ENCODE assay signal across 9 mouse cellular contexts in genomic region chr9:72797136-72797621, GRCm38 (mm10). TPM values are rescaled to one million over a fixed set of nuclear protein-coding genes. Genes with fewer than 3 reads are reported as not detected.
DNase-seq lines count a peak whose midpoint lies in the region; ATAC-seq lines count a peak whose summit lies in the region.
"Had no signal": no experiment of that assay in that cellular context is flagged by ENCODE, and none has a peak within 500 bp of the region (broad histone marks: within the 10 kb centered on the region; RNA-seq: fewer than 3 reads in every experiment).

No protein-coding gene starts in this region.

- H3K4me2 ChIP-seq in intestine, embryonic 15.5 days (replicated peaks): 0 out of 2 replicates have a peak overlapping the region, but pooled peaks have one; percentile 5
- H3K4me2 ChIP-seq: midbrain, embryonic 12.5 days had no signal

- no peak overlapping the region for H3K27ac ChIP-seq in intestine, embryonic 15.5 days
- H3K27ac ChIP-seq: midbrain, embryonic 12.5 days had no signal

- H3K9ac ChIP-seq in intestine, embryonic 15.5 days: no peak overlapping the region
- H3K9ac ChIP-seq: midbrain, embryonic 12.5 days had no signal

- no peak for ATAC-seq in intestine, embryonic 15.5 days
- ATAC-seq in megakaryocyte, adult 5-6 weeks (ENCODE audit: poor library complexity, severe bottlenecking): peak; percentile 94

- 0 out of 2 replicates have a peak, but pooled peaks cover 4% of the 10 kb centered on the region for H3K4me1 ChIP-seq in intestine, embryonic 15.5 days (replicated peaks)
- H3K4me1 ChIP-seq: midbrain, embryonic 12.5 days had no signal

- no peaks in the 10 kb centered on the region for H3K27me3 ChIP-seq in intestine, embryonic 15.5 days (replicated peaks)
- H3K27me3 ChIP-seq: midbrain, embryonic 12.5 days had no signal

- WGBS in intestine, embryonic 15.5 days: 46% methylated on average over 9 of the region's 9 CpGs

- DNase-seq in CD8-positive naive resting alpha-beta T cell, adult 2 months (ENCODE audit: low read depth in 2 of 2, low spot score in 2 of 2): peak; percentile 7 to 18
- peak; percentile 65 for DNase-seq in fibroblast of lung, adult 2 months (ENCODE audit: low read depth)
- no peak for DNase-seq in Muller cell, postnatal 12 days (ENCODE audit: inconsistent ontology term)
- DNase-seq in layer of hippocampus, adult 8-10 months (ENCODE audit: low spot score in 2 of 2): no peak
- no peak for DNase-seq in embryo, embryonic 10.5 days (ENCODE audit: low spot score)
- DNase-seq in right cerebral cortex, adult 18-20 months: no peak

- no peak overlapping the region for H3K4me3 ChIP-seq in intestine, embryonic 15.5 days (replicated peaks)
- H3K4me3 ChIP-seq: midbrain, embryonic 12.5 days had no signal

- H3K36me3 ChIP-seq in intestine, embryonic 15.5 days: no peaks in the 10 kb centered on the region
- H3K36me3 ChIP-seq: midbrain, embryonic 12.5 days had no signal

- no peaks in the 10 kb centered on the region for H3K9me3 ChIP-seq in intestine, embryonic 15.5 days
- H3K9me3 ChIP-seq: midbrain, embryonic 12.5 days had no signal

RNA-seq across cellular contexts. Expression of gene Prtg, which starts 9.5 kb away (rescaled TPM):
- 0.40 and 0.52 TPM in 2 replicates for polyA plus RNA-seq in intestine, embryonic 15.5 days (2015; fragmentation: Nextera tagmentation; extraction: Ambion mirVana)
- not detected in 2 replicates for total RNA-seq in megakaryocyte, adult 5-6 weeks (2015)
- total RNA-seq in megakaryocyte, adult 5-6 weeks (2017): not detected in 2 replicates
- 1 to 10 TPM; 2.2 to 2.9 (median 2.7) TPM for total RNA-seq in layer of hippocampus, adult 8-10 months (2022)

Comparison
In these comparisons a context has a peak if more than half of its experiments do, and no peak if none do; other contexts are left out.
1. DNase-seq: peak in CD8-positive naive resting alpha-beta T cell, adult 2 months (2 of 2) and fibroblast of lung, adult 2 months (single experiment); none in Muller cell, postnatal 12 days (single experiment), layer of hippocampus, adult 8-10 months (0 of 2), embryo, embryonic 10.5 days (single experiment) and right cerebral cortex, adult 18-20 months (single experiment).